Mouse (Mus musculus) frontal cortex, postnatal 14 days (tissue): Measurements from ENCODE around the gene Fgf23.

Source experiments
- DNase-seq, 2 experiments: peaks; one replicate each; pipeline ENCODE4 v3.0.0; 2022; ENCODE audit warnings: low spot score in 2 of 2

The Fgf23 gene

DNA sequence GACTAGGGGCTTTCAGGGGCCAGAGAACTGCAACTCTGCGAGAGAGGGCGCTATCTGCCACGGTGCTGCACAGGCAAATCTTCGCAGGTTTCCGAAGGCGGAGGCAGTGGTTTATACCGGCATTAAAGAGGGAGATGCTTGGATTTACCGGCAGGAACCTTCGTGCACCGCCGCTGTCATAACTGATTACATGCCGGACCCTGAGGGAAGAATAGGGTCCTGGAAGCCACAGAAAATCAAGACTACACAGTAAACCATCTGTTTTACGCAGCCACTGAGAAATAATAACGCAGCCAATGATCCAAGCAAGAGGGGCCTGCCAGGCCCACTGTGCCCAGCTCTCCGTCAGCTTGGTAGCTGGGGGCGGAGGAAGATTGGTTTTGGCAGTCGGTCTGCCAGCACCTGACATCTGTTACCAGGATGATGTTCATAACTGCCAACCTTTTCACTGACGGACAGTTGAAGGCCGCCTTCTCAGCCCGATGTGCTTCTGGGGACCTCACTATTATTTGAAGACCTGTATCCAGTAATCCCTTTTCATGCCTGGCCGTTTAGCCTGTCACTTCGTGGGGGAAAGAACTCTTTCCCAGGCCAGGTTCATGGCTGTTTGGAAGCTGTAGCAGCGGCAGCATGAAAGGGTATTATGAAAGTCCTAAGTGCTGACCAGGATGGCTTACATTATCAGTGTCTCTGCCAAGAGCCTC lies 42.2 kb downstream of the Fgf23 start:
- DNase-seq: no peak

DNA sequence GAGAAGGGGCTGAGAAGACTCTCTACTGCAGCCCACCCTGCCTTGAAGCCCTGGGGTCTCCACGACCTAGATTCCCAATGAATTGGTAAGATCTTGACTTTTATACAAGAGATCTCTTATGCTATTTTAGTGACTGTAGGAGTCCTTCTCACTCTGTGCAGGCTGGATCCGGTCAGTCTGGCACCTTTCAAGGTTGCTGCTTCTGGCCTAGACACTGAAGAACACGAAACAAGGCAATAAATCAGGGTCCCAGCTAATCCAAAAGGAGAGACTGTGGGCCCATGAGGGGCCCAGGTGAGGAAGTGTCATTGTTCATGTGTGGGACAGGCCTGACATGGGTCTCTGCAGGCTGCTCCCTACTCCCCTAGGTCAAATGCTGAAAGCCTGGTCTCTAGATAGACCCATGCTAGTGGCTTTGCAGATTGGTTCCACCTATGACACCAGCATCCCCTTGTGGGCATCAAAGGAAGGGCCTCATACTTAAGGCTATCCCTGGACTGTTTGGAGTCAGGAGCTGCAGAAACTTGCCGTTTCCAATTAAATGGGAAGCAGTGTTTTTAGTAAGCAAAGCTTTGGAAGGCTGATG lies 49.6 kb downstream of the Fgf23 start:
- DNase-seq: no peak

DNA sequence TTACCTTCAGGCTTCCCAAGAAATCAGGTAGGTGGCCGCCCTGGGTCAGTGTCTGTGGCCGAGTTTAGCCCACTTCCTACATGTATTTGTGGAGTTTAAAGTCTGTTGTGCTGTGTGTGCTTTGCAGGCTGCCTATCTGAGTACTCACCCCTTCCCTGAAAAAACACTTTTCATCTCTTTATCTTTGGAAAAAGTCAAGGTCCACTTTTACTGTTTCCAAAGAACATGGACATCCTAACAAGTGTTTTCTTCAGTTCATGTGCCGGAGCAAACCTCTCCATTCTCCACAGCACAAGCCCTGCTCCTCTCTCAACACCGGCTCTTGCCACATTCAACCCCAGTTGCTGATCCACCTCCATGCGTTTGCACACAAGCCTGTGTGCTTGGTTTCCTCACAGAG lies 50.3 kb downstream of the Fgf23 start:
- no peak for DNase-seq

GRCm38 (mm10) chr6:127123506-127123905 lies 50.8 kb downstream of the Fgf23 start:
- DNase-seq: no peak

DNA sequence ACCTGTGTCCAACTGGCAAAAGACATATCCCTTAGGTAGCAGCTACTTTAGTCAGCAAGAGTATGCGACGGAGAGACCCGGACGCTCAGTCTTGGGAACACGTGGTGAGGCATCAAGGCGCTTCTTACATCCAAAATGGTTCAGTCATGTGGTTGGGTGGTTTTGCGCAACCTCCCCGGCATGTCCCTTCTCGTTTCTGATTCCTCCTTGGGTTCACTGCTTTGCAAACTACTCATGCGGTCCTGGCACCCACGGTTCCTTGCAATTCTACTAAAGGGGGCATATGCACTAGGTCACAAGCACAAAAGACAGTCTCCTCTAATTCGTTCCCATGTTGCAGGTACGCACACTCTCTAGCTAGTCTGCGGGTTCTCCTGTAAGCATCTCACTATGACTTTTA lies 57.0 kb downstream of the Fgf23 start:
- DNase-seq: no peak

- DNase-seq: no peak
These were observed 57.7 kb downstream of the Fgf23 start for GRCm38 (mm10) chr6:127130377-127130776.
